Mouse (Mus musculus) activated CD4-positive, CD25-positive, alpha-beta regulatory T cell, adult 9 weeks (primary cell): ENCODE measurements around the gene Ankrd60. TPM values are rescaled to one million over a fixed set of nuclear protein-coding genes. Genes with fewer than 3 reads are reported as not detected.

Source experiments
- polyA plus RNA-seq: library from polyadenylated mRNA; unstranded; fragments of 100-300 nt; shearing (Covaris generic); gene quantifications from one replicate; pipeline ENCODE4 v1.2.1, GENCODE M21; 2017

Gene Ankrd60
- polyA plus RNA-seq = not detected

DNA sequence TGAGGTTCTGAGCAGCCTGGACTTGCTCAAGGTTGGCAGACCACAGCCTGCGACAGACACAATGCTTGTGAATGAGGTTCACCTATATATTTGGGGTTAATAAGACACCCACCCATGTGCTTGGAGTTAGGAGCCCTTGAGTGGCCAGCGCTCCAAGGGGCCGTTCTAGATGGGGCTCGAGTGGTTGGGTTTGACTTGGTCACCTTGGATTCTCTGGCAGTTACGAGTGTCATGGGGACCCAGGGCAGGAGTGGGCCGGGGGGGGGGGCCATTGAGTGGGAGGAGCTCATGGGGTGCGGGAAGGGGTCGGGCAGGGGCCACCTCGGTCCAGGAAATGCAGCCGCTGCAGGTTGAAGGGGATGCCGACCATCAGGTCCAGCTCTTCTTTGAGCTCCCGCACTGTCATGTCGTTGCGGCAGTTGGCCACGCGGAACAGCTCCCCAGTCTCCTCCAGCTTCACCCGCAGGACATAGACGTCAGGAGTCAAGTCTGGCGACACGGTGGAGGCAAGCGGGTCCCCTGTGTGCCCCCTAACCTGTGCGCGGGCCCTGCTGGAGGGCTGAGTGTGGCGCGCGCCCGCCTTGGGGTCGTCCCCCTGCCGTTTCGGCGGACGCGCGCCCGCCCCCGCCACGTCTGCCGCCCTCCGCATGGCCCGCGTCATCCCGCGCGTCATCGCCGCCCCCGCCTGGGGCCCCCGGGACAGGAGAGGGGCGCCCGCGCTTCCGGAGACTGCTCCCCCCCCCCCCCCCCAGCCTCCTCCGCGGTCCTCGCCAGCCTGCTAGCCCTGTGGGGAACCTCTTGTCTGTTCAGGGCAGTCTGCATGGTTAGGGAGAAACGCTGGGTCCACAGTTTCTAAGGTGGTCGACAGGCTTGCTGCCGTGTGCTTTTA lies at the start of gene Ankrd60:
Gene Ankrd60, minus strand, starts transcription at position 697 of the 889 bp plus-strand sequence.

GRCm38 (mm10) chr2:173522376-173522775 lies 55.8 kb downstream of the Ankrd60 start, which contains the start of gene 1700021F07Rik:
TSS of gene 1700021F07Rik (plus strand) at chr2:173522586.

Other genes with a start within 250 kb of the Ankrd60 start
- not detected for gene 1700021F07Rik, start 55.8 kb downstream of the Ankrd60 start, polyA plus RNA-seq
- 9.6 TPM for gene Rab22a, start 81.4 kb upstream of the Ankrd60 start, polyA plus RNA-seq
- gene 1700010B08Rik, start 141.1 kb upstream of the Ankrd60 start, polyA plus RNA-seq = not detected
- gene Vapb, start 159.1 kb upstream of the Ankrd60 start, polyA plus RNA-seq = 10.4 TPM